Mouse (Mus musculus): ENCODE results near the gene Rassf8.

- TF ChIP-seq MAX (IDR thresholded peaks at IDR 0.05; ENCODE audit: low read depth) (no peak), POLR2A (IDR thresholded peaks at IDR 0.05; ENCODE audit: insufficient read length, low read depth) (no peak), POLR2AphosphoS2 (IDR thresholded peaks at IDR 0.05; ENCODE audit: insufficient read length, low read depth) (no peak), SRF (IDR thresholded peaks at IDR 0.05; ENCODE audit: control insufficient read depth, insufficient read length, low read depth) (no peak), TCF12 (IDR thresholded peaks at IDR 0.05; ENCODE audit: insufficient read depth, poor library complexity, severe bottlenecking) (no peak), MYOG (IDR thresholded peaks at IDR 0.05; ENCODE audit: control insufficient read depth in 1 of 3, insufficient read depth in 1 of 3, insufficient read length in 2 of 3, low read depth in 2 of 3) (no peak), MYOD1 (IDR thresholded peaks at IDR 0.05; ENCODE audit: control insufficient read depth in 1 of 3, insufficient read length in 2 of 3, low read depth in 2 of 3) (no peak), E2F4 (IDR thresholded peaks at IDR 0.05; ENCODE audit: insufficient read depth) (no peak), USF1 (IDR thresholded peaks at IDR 0.05; ENCODE audit: low read depth) (no peak), TCF3 (IDR thresholded peaks at IDR 0.05; ENCODE audit: insufficient read length, low read depth) (no peak), CEBPB (IDR thresholded peaks at IDR 0.05; ENCODE audit: insufficient read depth, poor library complexity, severe bottlenecking) (no peak)
Measured at GRCm38 (mm10) chr6:145714131-145714530, 32.4 kb upstream of the Rassf8 start.

Data from myocyte (in vitro differentiated cells).